Mouse (Mus musculus): ENCODE measurements at regions not wholly inside any gene's neighbourhood (a gene's known extent, or its start where the extent isn't known, plus 50 kb on each side); places are given as distances from the start of the nearest gene placed in this dataset.

- no peak for ATAC-seq
- DNase-seq (ENCODE audit: low spot score): no peak
- Histone ChIP-seq H3K4me1 (ENCODE audit: insufficient read depth, low read depth, low read length) (no peaks in the 10 kb centered on the region), H3K9ac (replicated peaks; ENCODE audit: low read depth) (no peak overlapping the region), H3K36me3 (ENCODE audit: insufficient read depth, low read length) (no peaks in the 10 kb centered on the region), H3K27me3 (replicated peaks; ENCODE audit: insufficient read depth, low read length) (no peaks in the 10 kb centered on the region), H3K27ac (ENCODE audit: low read length) (no peak overlapping the region), H3K4me3 (ENCODE audit: low read depth, low read length) (no peak overlapping the region), H3K9me3 (ENCODE audit: low read length) (no peaks in the 10 kb centered on the region), H3K4me2 (replicated peaks; ENCODE audit: low read depth, low read length) (no peak overlapping the region)
- TF ChIP-seq CTCF (IDR thresholded peaks at IDR 0.05): no peak
- TF ChIP-seq EP300 (IDR thresholded peaks at IDR 0.05): no peak
Measured at GRCm38 (mm10) chr17:89449391-89449790, 248.9 kb upstream of the Fshr start.

GRCm38 (mm10) chr17:89434288-89434687, 233.8 kb upstream of the Fshr start:
- Histone ChIP-seq H3K4me2 (replicated peaks; ENCODE audit: low read depth, low read length) (no peak overlapping the region), H3K27ac (ENCODE audit: low read length) (no peak overlapping the region), H3K4me3 (ENCODE audit: low read depth, low read length) (no peak overlapping the region), H3K9me3 (ENCODE audit: low read length) (no peaks in the 10 kb centered on the region), H3K27me3 (replicated peaks; ENCODE audit: insufficient read depth, low read length) (no peaks in the 10 kb centered on the region), H3K4me1 (ENCODE audit: insufficient read depth, low read depth, low read length) (no peaks in the 10 kb centered on the region), H3K36me3 (ENCODE audit: insufficient read depth, low read length) (no peaks in the 10 kb centered on the region), H3K9ac (replicated peaks; ENCODE audit: low read depth) (no peak overlapping the region)
- DNase-seq (ENCODE audit: low spot score): no peak
- TF ChIP-seq CTCF (IDR thresholded peaks at IDR 0.05) (no peak), EP300 (IDR thresholded peaks at IDR 0.05) (no peak)
- no peak for ATAC-seq
- WGBS: 77% methylated on average over 4 of the region's 4 CpGs

GRCm38 (mm10) chr17:89410026-89410425, 209.6 kb upstream of the Fshr start:
- no peak overlapping the region for H3K4me2 ChIP-seq (replicated peaks; ENCODE audit: low read depth, low read length)
- no peak for ATAC-seq
- TF ChIP-seq CTCF (IDR thresholded peaks at IDR 0.05): no peak
- TF ChIP-seq EP300 (IDR thresholded peaks at IDR 0.05): no peak

GRCm38 (mm10) chr17:89405589-89405988, 205.1 kb upstream of the Fshr start:
- Histone ChIP-seq H3K9ac (replicated peaks; ENCODE audit: low read depth) (no peak overlapping the region), H3K9me3 (ENCODE audit: low read length) (no peaks in the 10 kb centered on the region), H3K4me3 (ENCODE audit: low read depth, low read length) (no peak overlapping the region), H3K4me2 (replicated peaks; ENCODE audit: low read depth, low read length) (no peak overlapping the region), H3K36me3 (ENCODE audit: insufficient read depth, low read length) (no peaks in the 10 kb centered on the region), H3K27me3 (replicated peaks; ENCODE audit: insufficient read depth, low read length) (no peaks in the 10 kb centered on the region), H3K4me1 (ENCODE audit: insufficient read depth, low read depth, low read length) (no peaks in the 10 kb centered on the region), H3K27ac (ENCODE audit: low read length) (no peak overlapping the region)
- DNase-seq (ENCODE audit: low spot score) (no peak), ATAC-seq (no peak)
- 87% methylated on average over 2 of the region's 2 CpGs for WGBS
- TF ChIP-seq EP300 (IDR thresholded peaks at IDR 0.05) (no peak), CTCF (IDR thresholded peaks at IDR 0.05) (no peak)

More at GRCm38 (mm10) chr17:89410026-89410425, 209.6 kb upstream of the Fshr start:
- H3K4me3 ChIP-seq (ENCODE audit: low read depth, low read length): no peak overlapping the region
- H3K36me3 ChIP-seq (ENCODE audit: insufficient read depth, low read length): no peaks in the 10 kb centered on the region
- no peaks in the 10 kb centered on the region for H3K4me1 ChIP-seq (ENCODE audit: insufficient read depth, low read depth, low read length)
- H3K9me3 ChIP-seq (ENCODE audit: low read length): no peaks in the 10 kb centered on the region
- DNase-seq (ENCODE audit: low spot score): no peak
- no peak overlapping the region for H3K9ac ChIP-seq (replicated peaks; ENCODE audit: low read depth)
- no peak overlapping the region for H3K27ac ChIP-seq (ENCODE audit: low read length)
- no peaks in the 10 kb centered on the region for H3K27me3 ChIP-seq (replicated peaks; ENCODE audit: insufficient read depth, low read length)
- 78% methylated on average over 1 of the region's 1 CpGs for WGBS

- Histone ChIP-seq H3K36me3 (ENCODE audit: insufficient read depth, low read length) (no peaks in the 10 kb centered on the region), H3K27me3 (replicated peaks; ENCODE audit: insufficient read depth, low read length) (no peaks in the 10 kb centered on the region), H3K9me3 (ENCODE audit: low read length) (no peaks in the 10 kb centered on the region), H3K4me2 (replicated peaks; ENCODE audit: low read depth, low read length) (no peak overlapping the region), H3K9ac (replicated peaks; ENCODE audit: low read depth) (no peak overlapping the region), H3K27ac (ENCODE audit: low read length) (no peak overlapping the region), H3K4me3 (ENCODE audit: low read depth, low read length) (no peak overlapping the region), H3K4me1 (ENCODE audit: insufficient read depth, low read depth, low read length) (no peaks in the 10 kb centered on the region)
- no peak for DNase-seq (ENCODE audit: low spot score)
- TF ChIP-seq EP300 (IDR thresholded peaks at IDR 0.05) (no peak), CTCF (IDR thresholded peaks at IDR 0.05) (no peak)
- ATAC-seq: no peak
Measured at GRCm38 (mm10) chr17:89357241-89357640, 156.8 kb upstream of the Fshr start.

- Histone ChIP-seq H3K9ac (replicated peaks; ENCODE audit: low read depth) (no peak overlapping the region), H3K4me1 (ENCODE audit: insufficient read depth, low read depth, low read length) (no peaks in the 10 kb centered on the region), H3K27me3 (replicated peaks; ENCODE audit: insufficient read depth, low read length) (no peaks in the 10 kb centered on the region), H3K9me3 (ENCODE audit: low read length) (no peaks in the 10 kb centered on the region), H3K4me3 (ENCODE audit: low read depth, low read length) (no peak overlapping the region), H3K4me2 (replicated peaks; ENCODE audit: low read depth, low read length) (no peak overlapping the region), H3K36me3 (ENCODE audit: insufficient read depth, low read length) (no peaks in the 10 kb centered on the region), H3K27ac (ENCODE audit: low read length) (no peak overlapping the region)
- no peak for TF ChIP-seq CTCF (IDR thresholded peaks at IDR 0.05)
- no peak for TF ChIP-seq EP300 (IDR thresholded peaks at IDR 0.05)
- DNase-seq (ENCODE audit: low spot score) (no peak), ATAC-seq (no peak)
- WGBS: 70% methylated on average over 8 of the region's 8 CpGs
Measured at GRCm38 (mm10) chr17:89340497-89341205, 140.2 kb upstream of the Fshr start.
